Mouse (Mus musculus) hindbrain, postnatal 0 days (tissue): ENCODE results near the gene Fggy. TPM values are rescaled to one million over a fixed set of nuclear protein-coding genes. Genes with fewer than 3 reads are reported as not detected.

ENCODE experiments used
- ATAC-seq: fragments of 200-750 bp; cut with Nextera tagmentation; 2 replicates; pipeline ENCODE4 v1.8.0; 2017; ENCODE audit warnings: mild to moderate bottlenecking, moderate TSS enrichment, moderate library complexity
- DNase-seq: peaks from one replicate; pipeline ENCODE4 v3.0.0-alpha.2; 2015; ENCODE audit warnings: low spot score
- H3K27ac ChIP-seq: fragments of 300-500 bp; sonication (generic); 2 replicates; pipeline ENCODE4 v1.5.1; 2014; ENCODE audit warnings: mild to moderate bottlenecking
- H3K27me3 ChIP-seq: fragments of 300-500 bp; sonication (generic); 2 replicates; pipeline ENCODE4 v1.6.1; 2014; ENCODE audit warnings: low read length, mixed read lengths; ENCODE audit not compliant: insufficient read depth
- H3K36me3 ChIP-seq: fragments of 300-500 bp; sonication (generic); 2 replicates; pipeline ENCODE4 v1.6.1; 2014; ENCODE audit warnings: low read length, mixed read lengths; ENCODE audit not compliant: insufficient read depth
- H3K4me1 ChIP-seq: fragments of 300-500 bp; sonication (generic); 2 replicates; pipeline ENCODE4 v1.6.1; 2014; ENCODE audit warnings: antibody characterized with exemption, low read length, mixed read lengths; ENCODE audit not compliant: insufficient read depth
- H3K4me2 ChIP-seq: fragments of 300-500 bp; sonication (generic); 2 replicates; pipeline ENCODE4 v1.6.1; 2014; ENCODE audit warnings: low read depth, mild to moderate bottlenecking, low read length, moderate library complexity, mixed read lengths
- H3K4me3 ChIP-seq: fragments of 300-500 bp; sonication (generic); 2 replicates; pipeline ENCODE4 v1.5.1; 2014; ENCODE audit warnings: low read length
- H3K9ac ChIP-seq: fragments of 300-500 bp; sonication (generic); replicated peaks from 2 replicates; pipeline ENCODE4 v1.6.1; 2014; ENCODE audit warnings: mild to moderate bottlenecking, low read length, moderate library complexity, mixed read lengths
- H3K9me3 ChIP-seq: fragments of 300-500 bp; sonication (generic); 2 replicates; pipeline ENCODE4 v1.6.1; 2016; ENCODE audit warnings: low read length, mixed read lengths
- CTCF ChIP-seq: IDR thresholded peaks from 2 replicates; pipeline ENCODE4 v1.5.1; 2016; ENCODE audit warnings: antibody characterized with exemption, control low read depth, low read depth
- WGBS: fragments of 180-500 bp; shearing (Covaris S2); extraction: QIAGEN DNeasy Blood & Tissue Kit; methylation state at CpG from one replicate; pipeline ENCODE4 v1.1.7; 2014; 5-methylcytosine and 5-hydroxymethylcytosine counted together
- polyA plus RNA-seq: library from polyadenylated mRNA; unstranded; fragments of >200 nt; fragmentation: Nextera tagmentation; extraction: Ambion mirVana; gene quantifications from 2 replicates; pipeline ENCODE4 v1.2.1, GENCODE M21; 2015
- total RNA-seq: library from RNA; depleted of rRNA; stranded (reverse); fragments of >200 nt; gene quantifications from 2 replicates; pipeline ENCODE4 v1.2.3, GENCODE M21; 2014

Fggy gene
- total and polyA plus RNA-seq, 2 experiments from 2014 or later, result 7.0 to 7.1 TPM

DNA sequence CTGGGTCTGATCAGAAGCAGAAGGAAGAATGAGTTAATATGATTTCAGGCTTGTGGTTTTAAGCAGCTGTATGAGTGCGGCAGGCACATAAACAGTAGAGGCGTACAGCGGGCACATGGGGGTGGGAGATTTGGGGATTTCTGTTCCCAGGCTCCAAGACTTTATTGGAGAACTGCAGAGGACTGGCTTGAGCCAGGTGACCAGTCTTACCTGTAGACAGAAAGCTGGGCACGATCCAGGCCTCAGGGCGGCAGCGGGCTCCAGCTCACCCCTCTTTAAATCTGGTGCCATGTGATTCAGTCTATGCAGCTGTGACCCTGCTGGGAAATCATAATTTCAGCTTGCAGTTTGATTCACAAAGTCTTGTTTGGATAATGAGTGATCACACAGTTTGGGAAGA lies 189.6 kb downstream of the Fggy start:
- no peaks in the 10 kb centered on the region for H3K36me3 ChIP-seq
- 87% methylated on average over 6 of the region's 6 CpGs for WGBS
- H3K9me3 ChIP-seq, result no peaks in the 10 kb centered on the region
- TF ChIP-seq CTCF, result no peak
- H3K4me2 ChIP-seq, result no peak overlapping the region
- no peak for ATAC-seq
- H3K27ac ChIP-seq, result no peak overlapping the region
- no peak overlapping the region for H3K9ac ChIP-seq
- no peaks in the 10 kb centered on the region for H3K27me3 ChIP-seq
- no peak overlapping the region for H3K4me3 ChIP-seq
- DNase-seq, result no peak
- no peaks in the 10 kb centered on the region for H3K4me1 ChIP-seq

DNA sequence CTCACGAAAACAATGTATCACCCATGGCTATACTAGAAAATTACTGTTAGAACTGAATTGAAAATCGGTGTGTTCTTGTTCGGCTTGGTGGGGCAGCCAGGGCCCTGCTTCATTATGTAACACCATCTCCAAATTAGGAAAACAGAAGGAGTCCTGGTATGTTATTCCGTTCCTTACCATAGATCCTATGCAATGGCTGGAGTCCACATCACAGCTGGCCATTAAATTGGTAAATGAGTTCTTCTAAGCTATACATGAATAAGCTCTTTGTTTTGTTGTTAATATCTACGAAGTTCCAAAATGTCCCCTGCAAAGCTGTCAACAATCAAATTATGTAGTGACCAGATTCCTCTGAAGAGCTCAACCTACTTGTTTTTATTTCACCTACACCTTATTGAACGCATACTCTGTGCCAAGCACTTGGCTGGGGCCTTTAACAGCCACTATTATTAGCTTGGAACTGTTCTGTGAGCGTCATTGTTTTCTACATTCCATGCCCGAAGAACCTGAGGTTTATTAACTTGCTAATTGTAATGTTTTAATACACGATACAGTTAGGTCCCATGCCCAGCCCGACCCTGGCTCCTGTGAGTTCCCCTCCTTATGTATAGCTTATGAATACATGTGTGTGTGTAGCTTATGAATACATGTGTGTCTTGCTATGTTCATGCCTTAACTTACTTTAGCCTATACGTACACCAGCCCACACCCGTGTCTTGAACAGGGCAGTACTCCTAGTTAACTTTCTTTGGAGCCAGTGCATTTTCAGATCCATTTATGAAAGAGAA lies 190.3 kb downstream of the Fggy start:
- H3K9me3 ChIP-seq, result no peaks in the 10 kb centered on the region
- no peak for TF ChIP-seq CTCF
- no peak overlapping the region for H3K4me2 ChIP-seq
- no peak overlapping the region for H3K9ac ChIP-seq
- no peak for ATAC-seq
- WGBS, result 61% methylated on average over 12 of the region's 12 CpGs
- no peak overlapping the region for H3K27ac ChIP-seq
- H3K27me3 ChIP-seq, result no peaks in the 10 kb centered on the region
- DNase-seq, result no peak
- H3K4me1 ChIP-seq, result no peaks in the 10 kb centered on the region
- no peak overlapping the region for H3K4me3 ChIP-seq
- no peaks in the 10 kb centered on the region for H3K36me3 ChIP-seq

DNA sequence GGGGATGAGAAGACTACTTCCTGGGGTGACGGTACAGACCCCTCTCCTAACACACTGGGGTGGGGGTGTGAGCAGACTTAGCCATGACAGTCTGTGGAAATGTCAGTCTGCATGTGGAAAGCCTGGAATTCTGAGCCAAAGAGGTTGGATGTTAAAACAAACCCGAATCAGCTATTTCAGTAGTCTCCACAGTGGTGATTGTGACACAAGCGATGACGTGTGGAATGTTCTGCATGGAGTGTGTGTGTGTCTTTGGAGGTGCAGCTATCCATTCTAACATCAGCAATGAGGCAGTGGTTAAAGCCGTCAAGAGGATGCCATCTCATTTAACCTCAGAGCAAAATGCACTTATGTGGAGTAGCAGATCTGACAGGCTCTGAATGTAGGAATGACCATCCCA lies 192.9 kb downstream of the Fggy start:
- Histone ChIP-seq H3K27me3 (no peaks in the 10 kb centered on the region), H3K27ac (no peak overlapping the region), H3K4me2 (no peak overlapping the region), H3K36me3 (no peaks in the 10 kb centered on the region), H3K4me3 (no peak overlapping the region), H3K9ac (no peak overlapping the region), H3K9me3 (no peaks in the 10 kb centered on the region), H3K4me1 (no peaks in the 10 kb centered on the region)
- ATAC-seq (no peak), DNase-seq (no peak)
- TF ChIP-seq CTCF, result no peak
- 91% methylated on average over 5 of the region's 5 CpGs for WGBS

DNA sequence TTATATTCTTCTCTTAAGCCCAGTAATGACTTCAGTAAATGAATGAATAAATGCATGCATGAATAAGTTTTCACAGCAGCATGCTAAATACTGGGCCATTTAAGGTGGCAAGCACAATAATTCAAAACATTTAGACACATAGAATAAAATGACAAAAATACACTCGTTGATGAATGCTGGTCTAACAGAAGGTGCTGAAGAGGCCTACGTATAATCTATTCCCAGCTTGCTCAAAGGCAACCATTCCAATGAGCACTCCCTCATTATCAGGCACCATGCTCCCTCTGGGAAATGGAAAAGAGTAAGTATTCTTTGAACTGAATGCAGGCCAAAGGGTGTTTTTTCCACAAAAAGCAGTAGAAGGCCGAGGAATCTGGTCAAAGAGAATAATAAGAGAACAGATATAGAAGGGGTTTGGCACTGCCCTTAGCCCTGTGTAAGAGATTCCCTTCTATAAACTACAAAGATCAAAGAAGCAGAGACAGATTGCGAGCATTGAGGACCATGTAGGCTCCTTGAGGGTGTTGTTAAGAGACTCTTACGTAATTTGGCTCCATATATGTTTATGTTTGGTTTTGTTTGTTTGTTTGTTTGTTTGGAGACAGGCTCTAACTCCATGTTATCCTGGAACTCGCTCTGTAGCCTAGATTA lies 195.4 kb downstream of the Fggy start:
- ATAC-seq, result no peak
- WGBS, result 72% methylated on average over 6 of the region's 6 CpGs

DNA sequence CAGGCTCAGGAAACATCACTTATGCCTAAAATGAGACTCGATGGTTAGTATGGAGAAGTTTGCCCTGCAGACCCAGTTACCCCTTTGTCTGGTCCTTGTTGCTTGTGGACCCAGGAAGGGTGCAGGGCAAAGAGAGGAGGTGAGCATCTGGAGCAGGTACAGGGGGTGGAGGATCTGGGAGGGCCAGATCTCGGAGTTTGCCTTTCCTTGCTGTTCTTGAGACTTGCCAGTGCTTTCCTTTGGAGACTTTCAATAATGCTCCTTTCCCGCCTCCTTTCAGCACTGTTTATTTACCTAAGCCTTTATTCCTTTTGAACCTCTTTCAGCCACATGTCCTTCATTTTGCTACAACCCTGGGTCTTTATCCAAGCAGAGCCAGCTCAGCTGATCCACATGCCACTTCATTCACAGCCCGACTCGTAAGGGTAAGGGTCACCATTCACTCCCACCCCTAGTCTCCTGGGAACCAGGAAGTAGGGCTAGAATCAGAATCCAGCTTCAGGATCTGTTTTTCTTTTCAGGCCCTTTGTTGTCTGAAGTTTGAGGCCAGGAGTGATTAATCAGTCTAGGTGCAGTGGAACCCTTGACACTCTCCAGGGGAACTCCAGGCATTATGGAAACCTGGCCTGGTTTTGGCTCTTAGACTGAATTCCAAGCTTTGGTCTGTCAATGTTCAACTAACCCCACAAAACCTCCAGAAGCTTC lies 201.9 kb downstream of the Fggy start:
- no peak overlapping the region for H3K9ac ChIP-seq
- DNase-seq (no peak), ATAC-seq (no peak)
- H3K36me3 ChIP-seq, result no peaks in the 10 kb centered on the region
- H3K4me3 ChIP-seq, result no peak overlapping the region
- H3K27me3 ChIP-seq, result no peaks in the 10 kb centered on the region
- H3K27ac ChIP-seq, result no peak overlapping the region
- no peaks in the 10 kb centered on the region for H3K4me1 ChIP-seq
- no peak for TF ChIP-seq CTCF
- no peak overlapping the region for H3K4me2 ChIP-seq
- 50% methylated on average over 5 of the region's 5 CpGs for WGBS
- H3K9me3 ChIP-seq, result no peaks in the 10 kb centered on the region

More for the DNA sequence above, 195.4 kb downstream of the Fggy start:
- Histone ChIP-seq H3K4me3 (no peak overlapping the region), H3K4me1 (no peaks in the 10 kb centered on the region), H3K36me3 (no peaks in the 10 kb centered on the region), H3K9me3 (no peaks in the 10 kb centered on the region), H3K27me3 (no peaks in the 10 kb centered on the region), H3K9ac (no peak overlapping the region), H3K4me2 (no peak overlapping the region), H3K27ac (no peak overlapping the region)
- TF ChIP-seq CTCF, result no peak
- no peak for DNase-seq

DNA sequence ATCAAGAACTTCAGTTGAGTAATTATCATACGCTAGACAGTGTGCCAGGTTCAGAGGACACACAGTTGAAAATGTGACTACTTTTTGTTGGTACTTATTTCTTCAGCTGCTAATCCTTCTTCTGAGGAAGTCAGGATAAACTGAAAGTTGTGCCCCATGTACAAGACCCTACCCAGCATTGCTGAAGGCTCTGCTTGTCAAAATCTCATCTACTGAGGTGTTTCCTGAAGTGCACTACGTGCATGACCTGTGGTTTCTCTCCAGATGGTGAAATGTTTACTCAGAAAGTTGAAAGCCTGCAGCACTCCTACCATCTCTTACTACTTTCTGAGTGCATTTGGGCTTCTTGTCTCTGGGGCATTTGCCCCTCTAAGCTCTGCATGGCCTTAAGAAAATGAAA lies 208.1 kb downstream of the Fggy start:
- Histone ChIP-seq H3K9ac (no peak overlapping the region), H3K27ac (no peak overlapping the region), H3K27me3 (no peaks in the 10 kb centered on the region), H3K4me3 (no peak overlapping the region), H3K36me3 (no peaks in the 10 kb centered on the region), H3K9me3 (no peaks in the 10 kb centered on the region), H3K4me2 (no peak overlapping the region), H3K4me1 (no peaks in the 10 kb centered on the region)
- 83% methylated on average over 2 of the region's 2 CpGs for WGBS
- TF ChIP-seq CTCF, result no peak
- ATAC-seq (no peak), DNase-seq (no peak)

DNA sequence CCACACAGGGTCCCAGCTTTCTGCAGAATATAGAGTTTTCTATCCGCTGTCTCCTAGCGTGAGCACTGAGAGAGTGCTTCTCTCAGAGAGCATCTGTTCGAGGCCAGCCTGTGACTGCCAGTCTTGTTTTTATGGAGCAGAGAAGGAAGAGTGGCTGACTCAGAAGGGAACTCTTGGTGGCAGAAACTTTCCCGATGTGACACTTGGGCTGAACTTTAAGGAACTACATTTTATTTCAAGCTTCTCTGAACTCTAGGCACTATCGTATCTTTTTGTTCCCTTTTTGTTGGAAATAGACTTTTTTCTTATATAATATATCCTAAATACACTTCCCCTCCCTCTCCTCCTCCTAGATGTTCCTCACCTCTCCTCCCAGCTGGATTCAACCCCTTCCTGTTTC lies 213.2 kb downstream of the Fggy start:
- no peak overlapping the region for H3K27ac ChIP-seq
- no peak for TF ChIP-seq CTCF
- no peaks in the 10 kb centered on the region for H3K4me1 ChIP-seq
- no peak overlapping the region for H3K4me3 ChIP-seq
- DNase-seq, result no peak
- H3K27me3 ChIP-seq, result no peaks in the 10 kb centered on the region
- WGBS, result 92% methylated on average over 5 of the region's 5 CpGs
- H3K9me3 ChIP-seq, result no peaks in the 10 kb centered on the region
- no peak overlapping the region for H3K9ac ChIP-seq
- no peak overlapping the region for H3K4me2 ChIP-seq
- H3K36me3 ChIP-seq, result no peaks in the 10 kb centered on the region
- ATAC-seq, result no peak
